Mouse (Mus musculus) cerebellum, adult 2 months (tissue): ENCODE results near the gene Ltbr.
"Not testable (repeated sequence)": the region's sequence is repeated elsewhere in the genome, so short reads cannot be mapped to it uniquely, and the experiment has no call there.

ENCODE experiments used
- CTCF ChIP-seq: fragments of 200-500 bp; IDR thresholded peaks from 2 replicates; pipeline ENCODE4 v1.5.1; 2011; ENCODE audit warnings: low read depth, mild to moderate bottlenecking, control low read depth, low read length, moderate library complexity, borderline replicate concordance; ENCODE audit not compliant: insufficient read depth
- POLR2A ChIP-seq: fragments of 200-500 bp; IDR thresholded peaks from 2 replicates; pipeline ENCODE4 v1.6.1; 2011; ENCODE audit warnings: low read length, control low read depth, borderline replicate concordance; ENCODE audit not compliant: insufficient read depth

DNA sequence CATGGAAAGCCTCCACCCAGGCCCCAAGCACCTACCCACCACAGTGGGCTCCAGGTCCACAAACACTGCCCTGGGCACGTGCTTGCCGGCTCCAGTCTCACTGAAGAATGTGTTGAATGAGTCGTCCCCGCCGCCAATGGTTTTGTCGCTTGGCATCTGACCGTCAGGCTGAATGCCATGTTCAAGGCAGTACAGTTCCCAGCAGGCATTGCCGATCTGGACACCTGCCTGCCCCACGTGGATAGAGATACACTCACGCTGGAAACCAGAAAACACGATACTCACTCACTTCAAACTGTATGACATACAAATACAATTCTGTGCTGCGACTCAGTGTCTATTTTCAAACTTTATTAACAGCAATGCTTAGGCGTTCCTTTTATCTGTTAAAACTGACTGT lies 31.0 kb downstream of the Ltbr start:
- TF ChIP-seq POLR2A, CTCF: not testable (repeated sequence)
